Mouse (Mus musculus): Measurements from ENCODE around the gene Ifi209.

DNA sequence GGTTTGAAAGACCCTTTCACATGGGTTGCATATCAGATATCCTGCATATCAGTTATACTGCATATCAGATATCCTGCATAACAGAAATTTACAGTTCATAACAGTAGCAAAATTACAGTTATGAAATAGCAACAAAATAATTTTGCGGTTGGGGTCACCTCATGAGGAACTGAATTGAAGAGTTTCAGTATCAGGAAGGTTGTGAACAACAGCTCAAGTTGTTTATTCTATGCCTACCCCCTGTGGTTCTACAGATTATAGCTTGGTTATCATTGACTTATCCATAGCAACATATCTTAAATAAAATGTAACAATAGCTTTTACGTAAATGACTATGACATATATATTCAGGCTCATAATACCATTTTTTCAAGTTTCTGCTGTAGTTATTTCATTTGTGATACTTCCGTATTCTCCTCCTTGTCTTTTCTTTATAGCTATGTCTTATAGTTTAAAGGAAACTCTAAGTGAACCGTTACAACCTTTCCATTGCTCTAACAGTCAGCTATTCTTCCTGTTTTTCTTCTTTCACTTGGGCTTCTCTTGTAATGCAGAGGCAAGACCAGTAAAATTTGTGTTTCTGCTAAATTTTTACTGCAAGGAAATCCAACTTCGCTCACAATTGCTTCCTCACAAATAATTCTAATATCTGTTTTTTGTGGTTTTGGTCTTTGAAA, 3.4 kb downstream of the Ifi209 start:
- TF ChIP-seq CTCF (IDR thresholded peaks at IDR 0.05; ENCODE audit: low read depth) (no peak), EP300 (IDR thresholded peaks at IDR 0.05; ENCODE audit: low read depth) (no peak)

Data from liver, postnatal 0 days (tissue).